Mouse (Mus musculus): ENCODE results near the gene Pstk. TPM values are rescaled to one million over a fixed set of nuclear protein-coding genes. Genes with fewer than 3 reads are reported as not detected.

Gene Pstk
- polyA plus RNA-seq (2015; fragmentation: Nextera tagmentation; extraction: Ambion mirVana), result 51.8 and 57.9 TPM in 2 replicates

- ATAC-seq, result peak; percentile 97
- peak within 1 kb of the TSS; percentile 81 for H3K4me3 ChIP-seq (ENCODE audit: low read length)
- H3K27ac ChIP-seq (ENCODE audit: low read depth, low read length), result peak within 1 kb of the TSS; percentile 90
- H3K4me1 ChIP-seq (ENCODE audit: control insufficient read depth, insufficient read depth, low read depth, low read length), result no peaks in the 10 kb centered on the region; the same call in 1 of the 2 replicates
- no peaks in the 10 kb centered on the region for H3K27me3 ChIP-seq (replicated peaks; ENCODE audit: control insufficient read depth, insufficient read depth, low read length)
- peak within 1 kb of the TSS; percentile 94 for H3K9ac ChIP-seq (ENCODE audit: low read depth, low read length)
- H3K4me2 ChIP-seq (ENCODE audit: low read length), result peak within 1 kb of the TSS; percentile 68
- WGBS, result 5% methylated on average over 47 of the region's 47 CpGs
- H3K9me3 ChIP-seq (ENCODE audit: control insufficient read depth, low read length), result no peaks in the 10 kb centered on the region
- H3K36me3 ChIP-seq (ENCODE audit: control insufficient read depth, insufficient read depth, low read length), result no peaks in the 10 kb centered on the region
These were observed at the start of gene Pstk for GRCm38 (mm10) chr7:131370648-131371469. Pstk (plus strand) TSS chr7:131371141.

GRCm38 (mm10) chr7:131322192-131322591 lies 48.7 kb upstream of the Pstk start, which contains the start of gene Cuzd1:
Cuzd1 (minus strand) TSS chr7:131322292.
- ATAC-seq, result no peak
- Histone ChIP-seq H3K36me3 (ENCODE audit: control insufficient read depth, insufficient read depth, low read length) (no peaks in the 10 kb centered on the region), H3K9ac (ENCODE audit: low read depth, low read length) (no peak within 1 kb of the TSS), H3K27ac (ENCODE audit: low read depth, low read length) (no peak within 1 kb of the TSS), H3K9me3 (ENCODE audit: control insufficient read depth, low read length) (no peaks in the 10 kb centered on the region), H3K4me2 (ENCODE audit: low read length) (no peak within 1 kb of the TSS), H3K27me3 (replicated peaks; ENCODE audit: control insufficient read depth, insufficient read depth, low read length) (no peaks in the 10 kb centered on the region), H3K4me3 (ENCODE audit: low read length) (no peak within 1 kb of the TSS), H3K4me1 (ENCODE audit: control insufficient read depth, insufficient read depth, low read depth, low read length) (no peaks in the 10 kb centered on the region)
- 71% methylated on average over 2 of the region's 2 CpGs for WGBS

GRCm38 (mm10) chr7:131327054-131327453 lies 43.9 kb upstream of the Pstk start:
- no peak overlapping the region for H3K4me2 ChIP-seq (ENCODE audit: low read length)

DNA sequence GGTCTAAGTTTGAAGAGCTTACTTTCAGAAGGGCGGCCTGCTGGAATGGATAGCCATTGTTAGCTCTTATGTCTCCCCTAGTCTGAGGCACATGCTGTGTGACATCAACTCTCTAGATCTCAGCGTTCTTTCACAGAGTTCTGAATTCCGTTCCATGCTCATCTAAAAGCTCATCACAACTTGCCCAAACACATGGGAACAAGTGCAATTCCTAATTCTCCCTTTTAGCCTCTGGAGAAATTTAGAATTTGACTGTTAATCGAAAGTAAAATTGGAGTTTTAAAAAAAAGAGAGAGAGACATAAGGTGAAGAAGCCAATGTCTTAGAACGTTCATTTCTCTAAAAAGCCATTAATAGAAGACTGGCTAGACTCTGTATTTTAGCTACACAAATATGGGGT lies 41.5 kb upstream of the Pstk start, which contains the start of gene Fam24b:
Fam24b (minus strand) TSS at position 101 of the 400 bp plus-strand sequence.
- ATAC-seq, result no peak
- H3K27me3 ChIP-seq (replicated peaks; ENCODE audit: control insufficient read depth, insufficient read depth, low read length), result no peaks in the 10 kb centered on the region
- no peaks in the 10 kb centered on the region for H3K4me1 ChIP-seq (ENCODE audit: control insufficient read depth, insufficient read depth, low read depth, low read length)
- no peaks in the 10 kb centered on the region for H3K36me3 ChIP-seq (ENCODE audit: control insufficient read depth, insufficient read depth, low read length)
- WGBS, result 89% methylated on average over 5 of the region's 5 CpGs
- no peak within 1 kb of the TSS for H3K4me3 ChIP-seq (ENCODE audit: low read length)
- H3K9me3 ChIP-seq (ENCODE audit: control insufficient read depth, low read length), result no peaks in the 10 kb centered on the region
- no peak within 1 kb of the TSS for H3K27ac ChIP-seq (ENCODE audit: low read depth, low read length)
- H3K9ac ChIP-seq (ENCODE audit: low read depth, low read length), result no peak within 1 kb of the TSS
- no peak within 1 kb of the TSS for H3K4me2 ChIP-seq (ENCODE audit: low read length)

More at GRCm38 (mm10) chr7:131327054-131327453, 43.9 kb upstream of the Pstk start:
- Histone ChIP-seq H3K9ac (ENCODE audit: low read depth, low read length) (no peak overlapping the region), H3K27me3 (replicated peaks; ENCODE audit: control insufficient read depth, insufficient read depth, low read length) (no peaks in the 10 kb centered on the region), H3K9me3 (ENCODE audit: control insufficient read depth, low read length) (no peaks in the 10 kb centered on the region), H3K27ac (ENCODE audit: low read depth, low read length) (no peak overlapping the region), H3K36me3 (ENCODE audit: control insufficient read depth, insufficient read depth, low read length) (no peaks in the 10 kb centered on the region), H3K4me3 (ENCODE audit: low read length) (no peak overlapping the region), H3K4me1 (ENCODE audit: control insufficient read depth, insufficient read depth, low read depth, low read length) (no peaks in the 10 kb centered on the region)
- WGBS, result 94% methylated on average over 5 of the region's 5 CpGs
- ATAC-seq, result no peak

DNA sequence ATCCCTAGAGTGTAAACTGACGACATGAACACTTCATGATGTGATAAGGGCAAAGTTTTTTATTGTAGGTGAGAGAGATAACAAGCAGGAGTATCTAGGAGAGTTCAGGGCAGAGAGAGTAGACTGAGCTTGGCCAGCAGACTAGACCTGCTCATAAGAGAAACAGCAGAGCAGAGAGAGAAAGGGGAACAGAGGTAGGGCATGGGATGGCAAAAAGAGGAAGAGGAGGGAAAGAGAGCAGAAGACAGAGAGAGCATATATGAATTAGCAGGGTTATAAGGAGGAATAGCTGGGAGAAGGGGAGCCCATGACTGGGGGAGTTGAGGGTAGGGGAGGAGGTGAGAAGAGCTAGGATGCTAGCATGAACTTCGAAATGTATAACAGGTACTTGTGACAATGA lies 39.3 kb upstream of the Pstk start:
- H3K9ac ChIP-seq (ENCODE audit: low read depth, low read length), result no peak overlapping the region
- no peaks in the 10 kb centered on the region for H3K36me3 ChIP-seq (ENCODE audit: control insufficient read depth, insufficient read depth, low read length)
- no peak overlapping the region for H3K4me3 ChIP-seq (ENCODE audit: low read length)
- H3K9me3 ChIP-seq (ENCODE audit: control insufficient read depth, low read length), result no peaks in the 10 kb centered on the region
- ATAC-seq, result no peak
- no peak overlapping the region for H3K4me2 ChIP-seq (ENCODE audit: low read length)
- no peak overlapping the region for H3K27ac ChIP-seq (ENCODE audit: low read depth, low read length)
- H3K4me1 ChIP-seq (ENCODE audit: control insufficient read depth, insufficient read depth, low read depth, low read length), result no peaks in the 10 kb centered on the region
- WGBS, result 66% methylated on average over 2 of the region's 2 CpGs
- no peaks in the 10 kb centered on the region for H3K27me3 ChIP-seq (replicated peaks; ENCODE audit: control insufficient read depth, insufficient read depth, low read length)

GRCm38 (mm10) chr7:131333564-131333963 lies 37.4 kb upstream of the Pstk start, which contains the start of gene Fam24a:
Fam24a (plus strand) TSS chr7:131333864.
- H3K27me3 ChIP-seq (replicated peaks; ENCODE audit: control insufficient read depth, insufficient read depth, low read length), result no peaks in the 10 kb centered on the region
- H3K9ac ChIP-seq (ENCODE audit: low read depth, low read length), result no peak within 1 kb of the TSS
- H3K27ac ChIP-seq (ENCODE audit: low read depth, low read length), result no peak within 1 kb of the TSS
- H3K36me3 ChIP-seq (ENCODE audit: control insufficient read depth, insufficient read depth, low read length), result no peaks in the 10 kb centered on the region
- no peak for ATAC-seq
- 47% methylated on average over 1 of the region's 1 CpGs for WGBS
- H3K9me3 ChIP-seq (ENCODE audit: control insufficient read depth, low read length), result no peaks in the 10 kb centered on the region
- no peaks in the 10 kb centered on the region for H3K4me1 ChIP-seq (ENCODE audit: control insufficient read depth, insufficient read depth, low read depth, low read length)
- no peak within 1 kb of the TSS for H3K4me3 ChIP-seq (ENCODE audit: low read length)
- H3K4me2 ChIP-seq (ENCODE audit: low read length), result no peak within 1 kb of the TSS

DNA sequence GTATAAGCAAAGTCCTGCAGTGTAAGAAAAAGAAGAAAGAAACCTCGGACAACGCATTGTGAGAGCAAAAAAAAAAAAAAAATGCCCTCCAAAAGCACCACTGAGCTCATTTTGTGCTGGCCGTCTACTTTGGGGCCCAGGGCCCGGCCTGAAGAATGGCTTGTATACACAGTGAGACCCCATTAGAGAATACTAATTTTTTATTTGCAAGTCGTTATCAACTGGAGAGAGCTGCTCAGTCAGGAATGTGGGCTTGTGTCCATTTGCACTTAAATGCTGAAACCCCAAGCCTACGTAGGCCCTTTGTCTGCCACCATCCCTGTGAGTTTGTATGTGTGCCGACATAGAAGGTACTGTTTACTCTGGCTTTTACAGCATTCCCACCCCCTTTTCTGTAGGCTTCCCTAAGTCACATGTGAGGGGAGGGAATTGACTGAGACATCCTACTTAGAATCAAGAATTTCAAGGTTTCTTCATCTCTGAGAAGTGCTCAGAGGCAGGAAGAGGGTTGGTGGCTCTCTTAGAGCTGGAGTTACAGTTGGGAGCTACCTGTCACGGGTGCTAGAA lies 33.4 kb upstream of the Pstk start:
- WGBS, result 39% methylated on average over 8 of the region's 8 CpGs
- 0 out of 2 replicates have a peak, but pooled peaks have one; percentile 24 for ATAC-seq
- Histone ChIP-seq H3K27ac (ENCODE audit: low read depth, low read length) (peak overlapping the region; percentile 48; the same call in 1 of the 2 replicates), H3K4me1 (ENCODE audit: control insufficient read depth, insufficient read depth, low read depth, low read length) (no peaks in the 10 kb centered on the region), H3K36me3 (ENCODE audit: control insufficient read depth, insufficient read depth, low read length) (peaks cover 8% of the 10 kb centered on the region), H3K27me3 (replicated peaks; ENCODE audit: control insufficient read depth, insufficient read depth, low read length) (no peaks in the 10 kb centered on the region), H3K4me2 (ENCODE audit: low read length) (no peak overlapping the region), H3K9ac (ENCODE audit: low read depth, low read length) (no peak overlapping the region), H3K9me3 (ENCODE audit: control insufficient read depth, low read length) (no peaks in the 10 kb centered on the region), H3K4me3 (ENCODE audit: low read length) (no peak overlapping the region)

- H3K4me3 ChIP-seq (ENCODE audit: low read length), result no peak overlapping the region
- H3K9ac ChIP-seq (ENCODE audit: low read depth, low read length), result no peak overlapping the region
- WGBS, result 49% methylated on average over 7 of the region's 7 CpGs
- no peak overlapping the region for H3K27ac ChIP-seq (ENCODE audit: low read depth, low read length)
- H3K27me3 ChIP-seq (replicated peaks; ENCODE audit: control insufficient read depth, insufficient read depth, low read length), result no peaks in the 10 kb centered on the region
- ATAC-seq, result no peak
- H3K36me3 ChIP-seq (ENCODE audit: control insufficient read depth, insufficient read depth, low read length), result peaks cover 16% of the 10 kb centered on the region
- no peaks in the 10 kb centered on the region for H3K9me3 ChIP-seq (ENCODE audit: control insufficient read depth, low read length)
- no peak overlapping the region for H3K4me2 ChIP-seq (ENCODE audit: low read length)
- H3K4me1 ChIP-seq (ENCODE audit: control insufficient read depth, insufficient read depth, low read depth, low read length), result no peaks in the 10 kb centered on the region
These were observed 24.9 kb upstream of the Pstk start for GRCm38 (mm10) chr7:131345856-131346541.

DNA sequence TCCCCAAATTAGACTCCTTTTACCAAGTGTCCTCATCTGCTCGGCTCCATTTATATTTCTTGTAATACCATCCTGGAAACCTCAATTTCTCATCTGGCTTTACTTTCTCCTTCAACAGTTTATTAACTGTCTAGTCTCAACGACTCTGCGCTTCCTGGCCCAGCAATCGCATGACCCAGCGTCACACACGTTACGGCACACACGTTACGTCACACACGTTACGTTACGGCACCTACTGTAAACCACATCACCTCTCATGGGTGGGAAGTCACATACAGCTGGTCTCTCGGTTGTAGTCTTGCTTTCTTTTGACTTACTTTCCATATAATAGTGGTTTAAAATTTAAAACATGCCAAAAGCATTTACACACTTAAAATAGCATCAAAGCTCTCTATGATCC lies 14.8 kb upstream of the Pstk start:
- no peak for ATAC-seq
- H3K4me2 ChIP-seq (ENCODE audit: low read length), result no peak overlapping the region
- no peaks in the 10 kb centered on the region for H3K9me3 ChIP-seq (ENCODE audit: control insufficient read depth, low read length)
- no peak overlapping the region for H3K4me3 ChIP-seq (ENCODE audit: low read length)
- peaks cover 32% of the 10 kb centered on the region for H3K36me3 ChIP-seq (ENCODE audit: control insufficient read depth, insufficient read depth, low read length)
- peaks cover 3% of the 10 kb centered on the region for H3K4me1 ChIP-seq (ENCODE audit: control insufficient read depth, insufficient read depth, low read depth, low read length)
- H3K9ac ChIP-seq (ENCODE audit: low read depth, low read length), result no peak overlapping the region
- no peaks in the 10 kb centered on the region for H3K27me3 ChIP-seq (replicated peaks; ENCODE audit: control insufficient read depth, insufficient read depth, low read length)
- 96% methylated on average over 13 of the region's 13 CpGs for WGBS
- no peak overlapping the region for H3K27ac ChIP-seq (ENCODE audit: low read depth, low read length)

All from hindbrain, embryonic 16.5 days (tissue).